Mouse (Mus musculus): Measurements from ENCODE around the gene Cped1. TPM values are rescaled to one million over a fixed set of nuclear protein-coding genes. Genes with fewer than 3 reads are reported as not detected.

Cped1 gene
- polyA plus RNA-seq, 1 experiment = not detected

DNA sequence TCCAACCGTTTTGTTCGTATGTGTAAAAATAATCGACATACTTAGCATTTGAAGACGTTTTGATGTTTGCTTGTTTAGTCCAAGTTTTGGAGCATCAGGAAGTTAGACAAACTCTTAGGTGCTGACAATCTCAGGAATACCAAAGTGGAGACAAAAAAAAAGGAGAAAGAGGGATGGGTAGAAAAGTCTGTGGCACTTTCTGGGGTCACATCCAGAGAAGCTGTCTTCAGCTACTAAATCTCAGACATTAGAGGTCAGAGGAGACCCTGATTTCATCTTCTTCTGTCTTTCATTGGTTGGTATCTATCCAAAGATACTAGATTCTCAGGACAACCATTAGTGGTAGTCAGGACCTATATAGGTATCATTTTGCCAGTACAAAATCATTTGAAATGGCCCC is 5.4 kb downstream of the Cped1 start:
- no peak for TF ChIP-seq POLR2A (IDR thresholded peaks at IDR 0.05; ENCODE audit: insufficient read depth, low read depth, low read length)
- no peak for TF ChIP-seq CTCF (IDR thresholded peaks at IDR 0.05; ENCODE audit: insufficient read depth, low read depth, low read length)
- Histone ChIP-seq H3K4me3 (ENCODE audit: insufficient read depth, low read depth, low read length) (no peak overlapping the region), H3K27ac (ENCODE audit: insufficient read depth, low read depth, low read length) (no peak overlapping the region), H3K4me1 (ENCODE audit: control insufficient read depth, insufficient read depth, low read length) (peaks cover 3% of the 10 kb centered on the region; the same call in 1 of the 2 replicates)
- 82% methylated on average over 4 of the region's 4 CpGs for WGBS

DNA sequence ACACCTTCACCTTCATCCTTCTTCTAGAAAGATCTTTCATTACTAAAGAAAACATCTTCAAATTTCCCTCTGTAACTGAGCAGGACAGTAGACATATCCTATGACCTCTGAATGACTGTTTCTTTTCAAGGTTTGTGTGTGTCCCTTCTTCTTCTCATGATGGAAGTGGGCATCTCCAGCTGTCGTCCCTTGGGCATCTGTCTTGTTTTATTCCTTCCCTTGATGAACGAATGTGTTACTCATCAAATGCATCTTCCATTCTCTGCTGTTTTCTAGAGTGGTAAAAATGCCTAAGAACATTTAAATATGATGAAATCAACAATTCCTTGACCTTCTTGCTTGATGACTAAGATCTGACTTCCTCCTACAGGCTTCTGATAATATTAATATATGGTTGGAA is 7.4 kb downstream of the Cped1 start:
- H3K4me3 ChIP-seq (ENCODE audit: insufficient read depth, low read depth, low read length) = no peak overlapping the region
- TF ChIP-seq POLR2A (IDR thresholded peaks at IDR 0.05; ENCODE audit: insufficient read depth, low read depth, low read length) (no peak), CTCF (IDR thresholded peaks at IDR 0.05; ENCODE audit: insufficient read depth, low read depth, low read length) (no peak)
- WGBS = 79% methylated on average over 2 of the region's 2 CpGs

DNA sequence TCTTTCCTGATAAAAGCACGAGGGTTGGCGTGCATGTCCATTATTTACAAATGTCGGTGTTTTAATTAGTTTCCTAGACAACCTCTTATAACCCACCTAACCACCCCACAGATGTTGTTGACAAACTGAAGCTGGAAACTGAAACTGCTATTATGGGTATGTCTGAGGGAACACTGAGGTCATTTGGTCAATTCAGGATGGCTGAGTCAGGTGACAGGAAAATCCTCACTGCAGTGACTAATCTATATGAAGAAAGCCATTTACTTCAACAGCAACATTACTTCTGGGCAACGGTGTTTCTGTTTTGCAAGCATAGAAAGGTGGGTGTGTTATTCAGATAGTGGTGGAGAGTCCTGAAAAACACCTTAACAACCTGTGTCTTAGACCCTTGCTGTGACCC is 12.4 kb downstream of the Cped1 start:
- Histone ChIP-seq H3K4me3 (ENCODE audit: insufficient read depth, low read depth, low read length) (no peak overlapping the region), H3K27ac (ENCODE audit: insufficient read depth, low read depth, low read length) (no peak overlapping the region), H3K4me1 (ENCODE audit: control insufficient read depth, insufficient read depth, low read length) (peaks cover 5% of the 10 kb centered on the region)
- WGBS = 74% methylated on average over 4 of the region's 4 CpGs
- no peak for TF ChIP-seq CTCF (IDR thresholded peaks at IDR 0.05; ENCODE audit: insufficient read depth, low read depth, low read length)
- no peak for TF ChIP-seq POLR2A (IDR thresholded peaks at IDR 0.05; ENCODE audit: insufficient read depth, low read depth, low read length)

More for the DNA sequence above, 7.4 kb downstream of the Cped1 start:
- H3K27ac ChIP-seq (ENCODE audit: insufficient read depth, low read depth, low read length) = no peak overlapping the region
- H3K4me1 ChIP-seq (ENCODE audit: control insufficient read depth, insufficient read depth, low read length) = no peaks in the 10 kb centered on the region

DNA sequence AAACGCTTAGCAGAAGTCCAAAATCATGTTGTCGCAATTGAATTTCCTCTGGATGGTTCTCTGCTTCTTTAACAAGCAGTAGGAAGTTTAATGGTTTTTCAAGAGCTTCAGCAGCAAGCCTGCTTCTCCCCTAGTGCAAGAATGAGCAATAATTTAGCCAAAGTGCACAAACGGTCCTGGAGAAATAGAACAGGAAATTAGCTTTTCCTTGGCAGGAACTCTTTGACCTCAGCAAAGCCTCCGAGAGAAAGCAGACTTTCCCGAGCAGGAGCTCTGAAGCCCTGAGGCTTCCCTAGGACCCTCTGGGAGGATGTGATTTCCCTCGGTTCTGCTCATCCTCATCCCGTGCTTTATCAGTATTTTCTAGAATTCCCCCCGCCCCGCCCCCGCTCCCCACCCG is 13.3 kb downstream of the Cped1 start:
- TF ChIP-seq CTCF (IDR thresholded peaks at IDR 0.05; ENCODE audit: insufficient read depth, low read depth, low read length) (no peak), POLR2A (IDR thresholded peaks at IDR 0.05; ENCODE audit: insufficient read depth, low read depth, low read length) (no peak)
- peaks cover 8% of the 10 kb centered on the region for H3K4me1 ChIP-seq (ENCODE audit: control insufficient read depth, insufficient read depth, low read length)
- no peak overlapping the region for H3K27ac ChIP-seq (ENCODE audit: insufficient read depth, low read depth, low read length)
- no peak overlapping the region for H3K4me3 ChIP-seq (ENCODE audit: insufficient read depth, low read depth, low read length)
- 47% methylated on average over 11 of the region's 11 CpGs for WGBS

DNA sequence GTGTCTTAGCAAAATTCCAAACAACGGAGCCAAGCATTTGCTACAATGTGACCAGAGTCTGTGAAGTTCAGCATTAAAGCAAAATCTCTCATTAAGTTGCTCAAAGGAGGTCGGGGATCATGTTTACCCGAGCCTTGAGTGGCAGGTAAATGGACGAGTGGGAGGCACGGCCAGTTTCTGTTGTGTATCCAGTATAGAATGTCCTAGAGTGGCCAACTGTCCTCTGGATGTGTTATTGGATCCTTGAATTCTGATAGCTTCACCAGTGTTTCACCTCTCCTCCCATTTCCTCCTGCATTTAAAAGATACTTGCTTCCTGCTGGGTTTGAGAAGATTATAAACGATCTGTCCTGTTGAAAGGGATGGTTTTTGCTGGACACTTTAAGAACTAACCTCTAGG is 14.4 kb downstream of the Cped1 start:
- TF ChIP-seq CTCF (IDR thresholded peaks at IDR 0.05; ENCODE audit: insufficient read depth, low read depth, low read length) (no peak), POLR2A (IDR thresholded peaks at IDR 0.05; ENCODE audit: insufficient read depth, low read depth, low read length) (no peak)
- 59% methylated on average over 6 of the region's 6 CpGs for WGBS
- H3K4me3 ChIP-seq (ENCODE audit: insufficient read depth, low read depth, low read length) = no peak overlapping the region
- peaks cover 8% of the 10 kb centered on the region for H3K4me1 ChIP-seq (ENCODE audit: control insufficient read depth, insufficient read depth, low read length)
- no peak overlapping the region for H3K27ac ChIP-seq (ENCODE audit: insufficient read depth, low read depth, low read length)

DNA sequence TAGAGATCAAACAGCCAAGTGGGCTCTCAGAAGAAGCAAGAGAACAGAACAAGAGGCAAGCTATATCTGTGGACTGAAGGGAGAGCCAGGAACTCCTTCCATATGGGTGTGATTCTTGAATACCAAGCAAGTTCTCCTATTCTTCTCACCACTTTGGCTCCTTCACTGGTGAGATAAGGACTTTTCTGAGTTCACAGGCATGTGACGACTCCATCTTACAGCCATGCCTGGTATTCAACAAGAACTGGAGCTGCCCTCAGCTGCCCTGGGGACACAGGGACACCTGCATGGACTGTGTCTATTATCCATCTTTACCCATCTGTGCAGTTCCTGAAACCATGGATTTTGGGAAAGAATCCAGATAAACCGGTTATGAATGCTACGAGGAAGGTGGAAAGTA is 15.2 kb downstream of the Cped1 start:
- 88% methylated on average over 3 of the region's 3 CpGs for WGBS
- TF ChIP-seq POLR2A (IDR thresholded peaks at IDR 0.05; ENCODE audit: insufficient read depth, low read depth, low read length) = no peak
- no peak for TF ChIP-seq CTCF (IDR thresholded peaks at IDR 0.05; ENCODE audit: insufficient read depth, low read depth, low read length)
- Histone ChIP-seq H3K4me1 (ENCODE audit: control insufficient read depth, insufficient read depth, low read length) (peaks cover 8% of the 10 kb centered on the region), H3K4me3 (ENCODE audit: insufficient read depth, low read depth, low read length) (no peak overlapping the region), H3K27ac (ENCODE audit: insufficient read depth, low read depth, low read length) (no peak overlapping the region)

DNA sequence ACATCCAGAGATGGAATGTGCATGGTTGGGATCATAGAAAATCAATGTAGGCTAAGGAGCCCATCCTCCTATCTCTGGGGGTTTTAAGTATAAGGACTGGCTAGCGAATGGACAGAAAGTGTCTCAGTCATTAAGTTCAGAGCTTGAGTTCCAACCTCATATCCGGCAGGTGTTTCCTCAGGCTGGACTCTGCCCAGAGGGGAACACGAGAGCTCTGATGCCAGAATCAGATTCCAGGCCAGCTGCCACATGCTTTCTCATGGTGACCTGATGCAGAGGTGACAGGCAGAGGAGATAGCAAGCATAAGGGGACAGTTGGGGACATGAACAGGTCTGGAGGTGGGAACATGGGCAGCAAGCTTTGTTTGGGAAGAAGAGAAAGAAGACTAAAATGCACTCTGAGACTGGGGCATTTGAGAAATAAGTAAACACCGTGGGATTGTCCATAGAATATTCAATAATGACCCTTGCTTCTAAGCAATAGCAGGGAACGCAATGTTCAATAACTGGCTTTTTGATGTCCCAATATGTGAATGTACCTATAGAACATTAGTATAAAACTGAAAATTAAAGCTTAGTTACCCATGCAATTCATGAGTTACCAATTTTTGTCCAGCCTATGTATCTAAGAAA is 15.7 kb downstream of the Cped1 start:
- 93% methylated on average over 5 of the region's 5 CpGs for WGBS
- H3K4me1 ChIP-seq (ENCODE audit: control insufficient read depth, insufficient read depth, low read length) = peaks cover 8% of the 10 kb centered on the region
- no peak overlapping the region for H3K4me3 ChIP-seq (ENCODE audit: insufficient read depth, low read depth, low read length)
- no peak overlapping the region for H3K27ac ChIP-seq (ENCODE audit: insufficient read depth, low read depth, low read length)
- TF ChIP-seq CTCF (IDR thresholded peaks at IDR 0.05; ENCODE audit: insufficient read depth, low read depth, low read length) (no peak), POLR2A (IDR thresholded peaks at IDR 0.05; ENCODE audit: insufficient read depth, low read depth, low read length) (no peak)

DNA sequence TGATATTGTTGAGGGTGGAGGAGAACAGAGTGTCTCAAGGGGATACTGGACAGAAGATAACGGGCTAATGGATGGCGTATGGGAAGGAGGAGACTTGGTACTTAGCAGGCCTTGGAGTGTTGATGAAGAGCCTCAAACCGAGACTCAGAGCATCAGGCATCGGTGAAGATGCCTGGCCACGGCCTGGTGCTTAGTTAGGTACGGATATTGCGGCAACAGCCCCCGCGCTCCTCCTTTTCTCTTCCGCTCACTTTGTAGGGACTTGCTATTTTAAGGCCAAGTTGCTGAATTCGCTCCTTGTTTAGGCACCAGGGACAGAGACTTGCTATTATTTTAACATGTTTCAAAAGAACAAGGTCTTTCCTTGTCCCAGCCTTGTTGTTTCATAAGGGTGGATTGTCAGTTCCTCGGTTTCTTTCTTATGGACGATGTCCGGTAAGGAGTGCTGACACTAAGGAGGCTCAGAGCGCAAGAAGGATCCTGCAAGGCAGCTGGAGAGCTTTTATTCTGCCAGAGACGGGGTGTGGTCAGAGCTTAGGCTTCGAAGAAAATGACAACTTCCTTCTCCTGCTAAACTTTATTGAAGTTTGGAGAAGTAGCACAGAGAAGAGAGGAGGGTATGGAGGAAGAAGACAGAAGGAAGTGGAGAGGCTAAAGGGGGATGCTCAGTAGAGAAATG is 16.9 kb downstream of the Cped1 start:
- TF ChIP-seq CTCF (IDR thresholded peaks at IDR 0.05; ENCODE audit: insufficient read depth, low read depth, low read length) = no peak
- TF ChIP-seq POLR2A (IDR thresholded peaks at IDR 0.05; ENCODE audit: insufficient read depth, low read depth, low read length) = no peak
- 48% methylated on average over 17 of the region's 17 CpGs for WGBS
- no peak overlapping the region; the same call in 1 of the 2 replicates for H3K27ac ChIP-seq (ENCODE audit: insufficient read depth, low read depth, low read length)
- no peak overlapping the region for H3K4me3 ChIP-seq (ENCODE audit: insufficient read depth, low read depth, low read length)
- H3K4me1 ChIP-seq (ENCODE audit: control insufficient read depth, insufficient read depth, low read length) = peaks cover 8% of the 10 kb centered on the region

DNA sequence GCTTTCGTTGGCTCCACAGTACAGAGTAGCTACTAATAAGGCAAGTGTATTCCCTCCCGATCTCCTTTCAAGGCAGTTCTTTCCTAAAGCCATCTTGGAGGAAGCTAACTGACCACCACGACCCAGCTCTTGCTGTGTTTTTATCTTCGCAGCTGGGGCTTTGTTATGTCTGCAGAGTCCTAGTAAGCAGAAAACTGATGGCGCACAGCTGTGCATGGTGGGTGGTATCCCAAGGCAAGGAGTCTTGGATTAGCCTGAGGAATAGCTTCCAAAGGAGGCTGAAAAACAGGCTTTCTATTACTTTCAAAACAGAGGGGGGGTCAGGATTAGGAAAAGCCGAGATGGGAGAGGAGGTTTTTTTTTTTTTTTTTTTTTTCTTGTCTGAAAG is 17.5 kb downstream of the Cped1 start:
- Histone ChIP-seq H3K27ac (ENCODE audit: insufficient read depth, low read depth, low read length) (no peak overlapping the region; the same call in 1 of the 2 replicates), H3K4me3 (ENCODE audit: insufficient read depth, low read depth, low read length) (no peak overlapping the region), H3K4me1 (ENCODE audit: control insufficient read depth, insufficient read depth, low read length) (peaks cover 8% of the 10 kb centered on the region)
- TF ChIP-seq CTCF (IDR thresholded peaks at IDR 0.05; ENCODE audit: insufficient read depth, low read depth, low read length) (no peak), POLR2A (IDR thresholded peaks at IDR 0.05; ENCODE audit: insufficient read depth, low read depth, low read length) (no peak)
- 17% methylated on average over 6 of the region's 6 CpGs for WGBS

Measured in olfactory bulb, adult 2 months (tissue).